Mouse (Mus musculus): ENCODE data around the gene Hist1h1c.

GRCm38 (mm10) chr13:23724239-23724638, 14.4 kb upstream of the Hist1h1c start:
- TF ChIP-seq CTCF (IDR thresholded peaks at IDR 0.05; ENCODE audit: insufficient read depth, low read length) (no peak), POLR2A (IDR thresholded peaks at IDR 0.05; ENCODE audit: borderline replicate concordance, extremely low read depth, low read depth, low read length) (no peak)
